Mouse (Mus musculus) hindbrain, embryonic 14.5 days (tissue): ENCODE data around the gene Cox6a1. TPM values are rescaled to one million over a fixed set of nuclear protein-coding genes. Genes with fewer than 3 reads are reported as not detected.
"Not testable (repeated sequence)": the region's sequence is repeated elsewhere in the genome, so short reads cannot be mapped to it uniquely, and the experiment has no call there.

Experiments
- ATAC-seq: fragments of 200-750 bp; cut with Nextera tagmentation; 2 replicates; pipeline ENCODE4 v1.8.0; 2017; ENCODE audit warnings: moderate number of reproducible peaks, mild to moderate bottlenecking, moderate TSS enrichment, moderate library complexity; ENCODE audit not compliant: low FRiP score
- DNase-seq: peaks from one replicate; pipeline ENCODE4 v3.0.0-alpha.2; 2015; ENCODE audit warnings: low spot score
- H3K27ac ChIP-seq: fragments of 300-500 bp; sonication (generic); 2 replicates; pipeline ENCODE4 v1.5.1; 2014; ENCODE audit warnings: mild to moderate bottlenecking, moderate library complexity
- H3K27me3 ChIP-seq: fragments of 300-500 bp; sonication (generic); 2 replicates; pipeline ENCODE4 v1.6.1; 2014; ENCODE audit warnings: mild to moderate bottlenecking, low read length, mixed read lengths; ENCODE audit not compliant: control insufficient read depth, insufficient read depth
- H3K36me3 ChIP-seq: fragments of 300-500 bp; sonication (generic); replicated peaks from 2 replicates; pipeline ENCODE4 v1.6.1; 2014; ENCODE audit not compliant: control insufficient read depth, insufficient read depth
- H3K4me1 ChIP-seq: fragments of 300-500 bp; sonication (generic); replicated peaks from 2 replicates; pipeline ENCODE4 v1.6.1; 2014; ENCODE audit warnings: antibody characterized with exemption, low read length, mixed read lengths; ENCODE audit not compliant: control insufficient read depth, insufficient read depth
- H3K4me2 ChIP-seq: fragments of 300-500 bp; sonication (generic); replicated peaks from 2 replicates; pipeline ENCODE4 v1.6.1; 2014; ENCODE audit warnings: mild to moderate bottlenecking, moderate library complexity
- H3K4me3 ChIP-seq: fragments of 300-500 bp; sonication (generic); replicated peaks from 2 replicates; pipeline ENCODE4 v1.5.1; 2014; ENCODE audit warnings: mild to moderate bottlenecking, low read length
- H3K9ac ChIP-seq: fragments of 300-500 bp; sonication (generic); 2 replicates; pipeline ENCODE4 v1.6.1; 2014
- H3K9me3 ChIP-seq: fragments of 300-500 bp; sonication (generic); 2 replicates; pipeline ENCODE4 v1.6.1; 2016; ENCODE audit warnings: low read length; ENCODE audit not compliant: control insufficient read depth
- WGBS: fragments of 180-500 bp; shearing (Covaris S2); extraction: QIAGEN DNeasy Blood & Tissue Kit; methylation state at CpG from one replicate; pipeline ENCODE4 v1.1.7; 2014; 5-methylcytosine and 5-hydroxymethylcytosine counted together
- polyA plus RNA-seq: library from polyadenylated mRNA; unstranded; fragments of >200 nt; fragmentation: Nextera tagmentation; extraction: Ambion mirVana; gene quantifications from 2 replicates; pipeline ENCODE4 v1.2.1, GENCODE M21; 2014

Gene Cox6a1
- 1,199 and 1,253 TPM in 2 replicates for polyA plus RNA-seq

GRCm38 (mm10) chr5:115348546-115349224 is at the start of gene Cox6a1:
Cox6a1 (minus strand) TSS chr5:115348981.
- WGBS: under 1% methylated on average over 71 of the region's 74 CpGs
- H3K4me2 ChIP-seq: peak within 1 kb of the TSS; percentile 84
- H3K36me3 ChIP-seq: peaks cover 30% of the 10 kb centered on the region
- H3K27me3 ChIP-seq: no peaks in the 10 kb centered on the region
- peak within 1 kb of the TSS; percentile 76 for H3K9ac ChIP-seq
- H3K4me1 ChIP-seq: peaks cover 18% of the 10 kb centered on the region
- no peaks in the 10 kb centered on the region for H3K9me3 ChIP-seq
- peak within 1 kb of the TSS; percentile 73 for H3K4me3 ChIP-seq
- ATAC-seq (peak; percentile 94), DNase-seq (peak; percentile 100)
- H3K27ac ChIP-seq: peak within 1 kb of the TSS; percentile 82

DNA sequence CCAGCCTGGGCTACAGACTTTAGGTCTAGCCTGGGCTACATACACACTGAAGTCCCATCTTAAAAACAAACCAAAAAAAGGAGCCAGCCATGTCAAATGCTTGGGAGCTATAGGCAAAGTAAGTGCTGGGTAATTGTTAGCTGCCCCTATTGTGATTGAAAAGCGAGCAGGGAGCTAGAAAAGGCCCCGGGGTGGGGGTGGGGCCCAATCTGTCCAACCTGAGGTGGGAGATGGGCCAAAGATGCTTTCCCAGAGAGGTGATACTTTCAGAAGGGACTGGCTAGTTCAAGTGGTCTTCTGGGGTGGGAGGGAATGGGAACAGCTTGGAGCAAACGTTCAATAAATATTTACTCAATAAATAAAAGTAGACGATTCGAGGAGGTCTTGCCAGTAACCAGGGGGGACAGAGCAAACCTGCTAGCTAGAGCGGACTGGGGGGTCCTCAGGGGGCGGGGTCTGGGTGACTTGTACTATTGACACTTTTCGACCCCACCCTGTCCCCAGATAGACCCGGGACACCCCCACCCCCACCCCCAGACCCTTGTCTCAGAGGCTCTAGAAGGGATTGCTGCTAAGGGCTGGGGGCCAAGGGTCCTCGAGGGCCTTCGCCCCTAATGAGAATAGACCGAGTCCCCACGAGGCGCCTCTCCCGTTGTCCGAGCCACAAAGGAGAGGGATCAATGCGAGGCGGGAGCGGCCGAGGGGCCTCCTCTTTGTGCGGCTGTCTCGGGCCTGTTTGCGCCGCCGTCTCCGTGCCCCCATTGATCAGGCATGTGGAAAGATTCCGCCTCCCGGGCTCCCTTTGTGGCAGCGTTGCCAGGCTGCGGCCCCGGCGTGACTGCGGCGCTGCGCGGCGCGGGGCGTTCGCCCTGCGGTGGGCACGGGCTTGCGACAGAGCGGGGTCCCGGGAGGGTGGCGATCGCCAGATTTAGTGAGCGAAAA is 49.3 kb upstream of the Cox6a1 start:
- Histone ChIP-seq H3K9ac (peak overlapping the region; percentile 62), H3K4me1 (peaks cover 21% of the 10 kb centered on the region), H3K27ac (peak overlapping the region; percentile 76), H3K4me3 (peak overlapping the region; percentile 33), H3K27me3 (no peaks in the 10 kb centered on the region), H3K36me3 (no peaks in the 10 kb centered on the region), H3K4me2 (peak overlapping the region; percentile 78), H3K9me3 (no peaks in the 10 kb centered on the region)
- DNase-seq (peak; percentile 76), ATAC-seq (peak; percentile 84)
- under 1% methylated on average over 48 of the region's 48 CpGs for WGBS

DNA sequence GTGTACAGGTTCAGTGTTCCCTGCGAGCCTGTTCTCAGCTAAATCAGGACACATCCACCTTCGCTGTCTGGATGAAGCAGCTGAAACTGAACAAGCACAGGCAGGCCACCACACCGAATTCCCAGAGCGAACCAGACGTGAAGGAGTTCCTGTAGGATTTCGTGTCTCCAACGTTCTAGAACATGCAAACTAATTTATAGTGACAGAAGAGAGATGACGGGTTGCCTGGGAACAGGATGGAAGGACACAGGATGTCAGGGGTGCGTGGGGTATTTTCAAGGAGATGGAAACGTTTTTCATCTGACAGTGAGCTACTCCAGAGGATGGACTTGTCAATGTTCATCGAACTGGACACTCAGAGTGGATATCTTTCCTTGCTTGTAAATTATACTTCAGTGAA is 47.9 kb upstream of the Cox6a1 start:
- H3K9ac ChIP-seq: no peak overlapping the region
- peaks cover 21% of the 10 kb centered on the region for H3K4me1 ChIP-seq
- no peak for ATAC-seq
- H3K4me2 ChIP-seq: no peak overlapping the region
- H3K36me3 ChIP-seq: no peaks in the 10 kb centered on the region
- 50% methylated on average over 11 of the region's 11 CpGs for WGBS
- no peak overlapping the region for H3K4me3 ChIP-seq
- no peaks in the 10 kb centered on the region for H3K9me3 ChIP-seq
- H3K27me3 ChIP-seq: no peaks in the 10 kb centered on the region
- no peak for DNase-seq
- H3K27ac ChIP-seq: no peak overlapping the region

DNA sequence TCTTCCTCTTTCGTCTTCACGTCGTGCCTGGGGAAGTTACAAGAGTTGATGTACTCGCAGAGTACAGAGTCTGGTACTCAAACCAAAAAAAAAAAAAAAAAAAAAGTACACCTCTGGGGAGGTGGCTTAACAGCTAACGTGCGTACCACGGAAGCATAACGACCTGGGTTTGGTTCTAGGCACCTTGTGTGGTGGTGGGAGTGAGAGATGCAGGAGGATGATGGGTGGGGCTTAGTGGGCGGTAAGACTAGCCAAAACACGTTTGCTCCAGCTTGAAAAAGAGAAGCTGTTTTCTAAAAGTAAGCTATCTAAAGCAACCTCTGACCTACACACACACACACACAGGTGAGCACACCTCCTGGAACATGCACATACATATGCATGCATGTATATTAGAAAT is 46.1 kb upstream of the Cox6a1 start:
- H3K9ac ChIP-seq: no peak overlapping the region
- H3K27me3 ChIP-seq: no peaks in the 10 kb centered on the region
- no peak overlapping the region for H3K4me3 ChIP-seq
- ATAC-seq: no peak
- 27% methylated on average over 10 of the region's 10 CpGs for WGBS
- H3K4me2 ChIP-seq: no peak overlapping the region
- H3K36me3 ChIP-seq: no peaks in the 10 kb centered on the region
- no peaks in the 10 kb centered on the region for H3K9me3 ChIP-seq
- DNase-seq: no peak
- no peak overlapping the region for H3K27ac ChIP-seq
- H3K4me1 ChIP-seq: peaks cover 21% of the 10 kb centered on the region

- Histone ChIP-seq H3K9me3 (no peaks in the 10 kb centered on the region), H3K4me2 (no peak overlapping the region), H3K9ac (no peak overlapping the region), H3K4me1 (peaks cover 21% of the 10 kb centered on the region), H3K4me3 (no peak overlapping the region), H3K27me3 (no peaks in the 10 kb centered on the region), H3K27ac (no peak overlapping the region), H3K36me3 (no peaks in the 10 kb centered on the region)
- WGBS: under 1% methylated on average over 8 of the region's 8 CpGs
- ATAC-seq (no peak), DNase-seq (no peak)
Observed at GRCm38 (mm10) chr5:115394223-115394622, 45.4 kb upstream of the Cox6a1 start.

- 91% methylated on average over 1 of the region's 1 CpGs for WGBS
- H3K27ac ChIP-seq: no peak overlapping the region
- no peak for DNase-seq
- no peaks in the 10 kb centered on the region for H3K9me3 ChIP-seq
- H3K36me3 ChIP-seq: no peaks in the 10 kb centered on the region
- no peaks in the 10 kb centered on the region for H3K27me3 ChIP-seq
- H3K9ac ChIP-seq: no peak overlapping the region
- no peak overlapping the region for H3K4me3 ChIP-seq
- H3K4me2 ChIP-seq: no peak overlapping the region
- ATAC-seq: no peak
- 0 out of 2 replicates have a peak, but pooled peaks cover 10% of the 10 kb centered on the region for H3K4me1 ChIP-seq
Observed at GRCm38 (mm10) chr5:115392969-115393368, 44.2 kb upstream of the Cox6a1 start.

GRCm38 (mm10) chr5:115391935-115392334 is 43.2 kb upstream of the Cox6a1 start:
- ATAC-seq (no peak), DNase-seq (no peak)
- 35% methylated on average over 9 of the region's 9 CpGs for WGBS
- no peak overlapping the region for H3K4me2 ChIP-seq
- no peak overlapping the region for H3K9ac ChIP-seq
- H3K4me3 ChIP-seq: no peak overlapping the region
- H3K27me3 ChIP-seq: no peaks in the 10 kb centered on the region
- H3K4me1 ChIP-seq: 0 out of 2 replicates have a peak, but pooled peaks cover 5% of the 10 kb centered on the region
- H3K9me3 ChIP-seq: no peaks in the 10 kb centered on the region
- H3K36me3 ChIP-seq: no peaks in the 10 kb centered on the region
- no peak overlapping the region for H3K27ac ChIP-seq

- not testable (repeated sequence) for H3K27ac ChIP-seq, H3K4me1 ChIP-seq, H3K9ac ChIP-seq, H3K9me3 ChIP-seq, H3K4me3 ChIP-seq, H3K36me3 ChIP-seq, ATAC-seq, H3K4me2 ChIP-seq, DNase-seq, H3K27me3 ChIP-seq
- 81% methylated on average over 2 of the region's 2 CpGs for WGBS
Observed at GRCm38 (mm10) chr5:115378882-115379281, 30.1 kb upstream of the Cox6a1 start.

DNA sequence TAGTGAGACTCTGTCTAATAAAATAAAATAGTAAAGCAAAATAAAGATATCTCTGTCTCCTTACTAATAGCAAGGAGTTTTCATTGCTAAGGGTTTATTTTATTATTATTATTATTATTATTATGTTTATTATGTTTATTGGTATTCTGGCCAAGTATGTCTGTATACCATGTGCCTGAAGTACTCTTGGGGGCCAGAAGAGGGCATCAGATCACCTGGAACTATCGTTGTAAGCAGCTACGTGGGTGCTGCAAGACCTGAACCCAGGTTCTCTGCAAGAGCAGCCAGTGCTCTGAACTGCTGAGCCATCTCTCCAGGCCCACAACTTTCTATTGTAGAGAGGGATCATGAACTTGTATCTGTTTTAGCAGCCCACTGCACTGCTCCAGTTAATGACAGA is 26.7 kb upstream of the Cox6a1 start:
- Histone ChIP-seq H3K27me3 (no peaks in the 10 kb centered on the region), H3K4me2 (no peak overlapping the region), H3K4me1 (peaks cover 6% of the 10 kb centered on the region; the same call in 1 of the 2 replicates), H3K4me3 (no peak overlapping the region), H3K9me3 (no peaks in the 10 kb centered on the region), H3K36me3 (no peaks in the 10 kb centered on the region), H3K9ac (no peak overlapping the region), H3K27ac (no peak overlapping the region)
- ATAC-seq (no peak), DNase-seq (no peak)
- 87% methylated on average over 2 of the region's 2 CpGs for WGBS
